Mouse (Mus musculus) embryo, embryonic 11 days (tissue): ENCODE results near the gene Celf2.

ENCODE experiments used
- DNase-seq: peaks from one replicate; pipeline ENCODE4 v3.0.0-alpha.2; 2015

Gene Celf2

GRCm38 (mm10) chr2:6648877-6649276 is 860.5 kb downstream of the Celf2 start:
- DNase-seq = no peak

GRCm38 (mm10) chr2:6647028-6647427 is 862.3 kb downstream of the Celf2 start:
- no peak for DNase-seq

GRCm38 (mm10) chr2:6646325-6646724 is 863.0 kb downstream of the Celf2 start:
- DNase-seq = no peak

- no peak for DNase-seq
These were observed 867.0 kb downstream of the Celf2 start for GRCm38 (mm10) chr2:6642222-6642850.

GRCm38 (mm10) chr2:6639370-6639769 is 870.0 kb downstream of the Celf2 start:
- no peak for DNase-seq

GRCm38 (mm10) chr2:6637147-6637546 is 872.2 kb downstream of the Celf2 start:
- DNase-seq = no peak

- no peak for DNase-seq
These were observed 874.5 kb downstream of the Celf2 start for GRCm38 (mm10) chr2:6634899-6635298.

- DNase-seq = no peak
These were observed 876.2 kb downstream of the Celf2 start for GRCm38 (mm10) chr2:6633115-6633514.

- DNase-seq = no peak
These were observed 885.6 kb downstream of the Celf2 start for GRCm38 (mm10) chr2:6623802-6624201.

- DNase-seq = no peak
These were observed 887.3 kb downstream of the Celf2 start for GRCm38 (mm10) chr2:6622082-6622481.

GRCm38 (mm10) chr2:6618856-6619255 is 890.5 kb downstream of the Celf2 start:
- no peak for DNase-seq

GRCm38 (mm10) chr2:6618450-6618849 is 890.9 kb downstream of the Celf2 start:
- DNase-seq = no peak

- no peak for DNase-seq
These were observed 905.0 kb downstream of the Celf2 start for GRCm38 (mm10) chr2:6604347-6604746.

GRCm38 (mm10) chr2:6603880-6604279 is 905.5 kb downstream of the Celf2 start:
- no peak for DNase-seq

- DNase-seq = no peak
These were observed 907.2 kb downstream of the Celf2 start for GRCm38 (mm10) chr2:6602163-6602562.

- no peak for DNase-seq
These were observed 910.5 kb downstream of the Celf2 start for GRCm38 (mm10) chr2:6598879-6599167.

- no peak for DNase-seq
These were observed 911.1 kb downstream of the Celf2 start for GRCm38 (mm10) chr2:6598124-6598878.

GRCm38 (mm10) chr2:6594736-6595135 is 914.6 kb downstream of the Celf2 start:
- DNase-seq = peak; percentile 35

GRCm38 (mm10) chr2:6594160-6594559 is 915.2 kb downstream of the Celf2 start:
- no peak for DNase-seq

- DNase-seq = no peak
These were observed 915.6 kb downstream of the Celf2 start for GRCm38 (mm10) chr2:6593739-6594138.

- DNase-seq = no peak
These were observed 923.2 kb downstream of the Celf2 start for GRCm38 (mm10) chr2:6586122-6586681.

GRCm38 (mm10) chr2:6585069-6585754 is 924.2 kb downstream of the Celf2 start:
- no peak for DNase-seq

GRCm38 (mm10) chr2:6582711-6583110 is 926.7 kb downstream of the Celf2 start:
- no peak for DNase-seq

GRCm38 (mm10) chr2:6580066-6580465 is 929.3 kb downstream of the Celf2 start:
- DNase-seq = no peak
